Mouse (Mus musculus): ENCODE measurements around the gene Begain. TPM values are rescaled to one million over a fixed set of nuclear protein-coding genes. Genes with fewer than 3 reads are reported as not detected.

Begain gene
- under 1 TPM; 0.17 to 0.28 TPM for total RNA-seq (2021)
- long read RNA-seq, experiment 1: 0 reads
- long read RNA-seq, experiment 2: 0 reads

DNA sequence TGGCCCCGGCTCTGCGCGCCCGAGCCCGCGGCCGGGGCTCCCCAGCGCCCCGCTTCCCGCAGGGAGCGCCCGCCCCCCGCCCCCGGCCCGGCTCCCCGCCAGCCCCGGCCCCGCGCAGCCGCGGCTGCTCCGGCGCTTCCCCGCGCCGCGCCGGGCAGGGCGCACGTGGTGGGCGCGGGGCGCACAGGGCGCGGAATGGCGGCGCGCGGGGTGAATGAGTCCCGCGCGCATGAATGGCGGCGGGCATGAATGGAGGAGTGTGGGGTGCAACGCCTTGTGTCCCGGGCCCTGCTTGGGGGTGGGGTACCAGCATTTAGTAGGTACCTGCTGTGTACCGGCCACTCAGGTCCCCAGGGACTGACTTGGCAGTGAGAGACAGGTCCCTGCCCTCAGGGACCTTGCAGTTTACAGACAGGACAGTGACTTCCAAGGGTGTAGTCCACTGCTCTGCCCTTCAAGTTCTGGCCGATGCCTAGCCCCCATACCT is at the start of gene Begain:
TSS of gene Begain (minus strand) at position 51 of the 487 bp plus-strand sequence.
- no peak for DNase-seq

DNA sequence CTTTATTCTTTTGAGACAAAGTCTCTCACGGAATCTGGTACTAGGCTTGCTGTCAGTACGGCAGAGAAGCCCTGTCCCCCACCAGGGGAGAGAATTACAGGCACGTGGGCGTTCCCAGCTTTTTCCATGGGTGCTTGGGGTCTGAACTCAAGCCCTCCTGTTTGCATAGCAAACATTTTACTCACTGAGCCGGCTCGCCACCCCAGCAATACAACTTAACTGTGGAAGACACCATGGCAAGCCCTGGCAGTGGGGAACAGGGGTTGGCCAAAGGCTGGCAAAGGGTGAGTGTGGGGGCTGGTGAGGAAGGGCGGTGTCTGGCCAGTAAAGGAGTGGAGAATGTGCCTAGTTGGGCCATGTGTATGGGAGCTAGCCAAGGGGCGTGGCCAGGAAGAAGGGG is 47.7 kb upstream of the Begain start:
- no peak for DNase-seq

DNA sequence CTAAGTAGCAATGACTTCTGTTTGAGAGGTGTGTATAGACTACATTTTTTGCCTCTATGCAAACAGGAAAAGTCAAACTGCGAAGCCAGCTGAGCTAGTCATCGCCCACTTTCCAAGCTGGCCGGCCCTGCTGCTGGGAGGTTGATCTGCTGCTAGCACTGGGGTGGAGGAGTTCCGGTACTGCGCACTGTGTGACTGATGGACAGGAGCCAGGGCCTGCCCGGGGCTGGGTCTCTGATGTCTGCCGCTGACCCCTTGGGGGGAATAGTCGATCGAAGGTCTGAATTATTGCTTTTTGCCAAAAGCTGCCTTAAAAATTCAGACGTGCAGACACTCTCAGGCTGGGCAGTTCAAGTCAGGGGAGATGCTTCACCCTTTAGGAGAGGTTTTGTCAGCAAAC is 47.1 kb upstream of the Begain start:
- DNase-seq: no peak

DNA sequence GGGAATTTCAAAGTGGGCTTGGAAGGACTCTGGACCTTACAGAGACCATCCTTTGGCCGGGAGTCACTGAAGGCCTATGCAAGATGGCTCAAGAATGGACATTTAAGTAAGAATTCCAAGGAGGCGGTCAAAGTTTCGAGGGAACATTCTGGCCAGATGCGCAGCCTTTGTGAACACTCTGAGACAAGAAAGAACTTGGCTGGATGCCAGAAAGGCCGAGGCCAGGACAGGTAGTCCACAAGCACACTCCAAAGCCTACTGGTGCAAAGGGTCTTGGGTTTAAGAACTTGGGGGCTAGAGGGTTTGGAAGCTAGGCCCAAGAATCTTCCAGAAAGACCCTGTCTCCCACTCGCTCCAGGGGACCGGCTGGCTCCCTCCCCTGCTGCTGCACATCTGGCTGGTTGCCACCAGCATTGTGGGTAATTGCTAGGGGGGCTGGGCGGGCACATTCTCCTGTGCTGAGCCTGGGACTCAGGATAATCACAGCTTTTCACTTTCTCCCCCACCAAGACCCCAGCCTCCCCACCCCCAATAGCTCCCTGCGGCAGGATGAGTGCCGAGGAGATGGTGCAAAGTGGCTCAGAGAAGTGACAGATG is 45.1 kb upstream of the Begain start:
- no peak for DNase-seq

DNA sequence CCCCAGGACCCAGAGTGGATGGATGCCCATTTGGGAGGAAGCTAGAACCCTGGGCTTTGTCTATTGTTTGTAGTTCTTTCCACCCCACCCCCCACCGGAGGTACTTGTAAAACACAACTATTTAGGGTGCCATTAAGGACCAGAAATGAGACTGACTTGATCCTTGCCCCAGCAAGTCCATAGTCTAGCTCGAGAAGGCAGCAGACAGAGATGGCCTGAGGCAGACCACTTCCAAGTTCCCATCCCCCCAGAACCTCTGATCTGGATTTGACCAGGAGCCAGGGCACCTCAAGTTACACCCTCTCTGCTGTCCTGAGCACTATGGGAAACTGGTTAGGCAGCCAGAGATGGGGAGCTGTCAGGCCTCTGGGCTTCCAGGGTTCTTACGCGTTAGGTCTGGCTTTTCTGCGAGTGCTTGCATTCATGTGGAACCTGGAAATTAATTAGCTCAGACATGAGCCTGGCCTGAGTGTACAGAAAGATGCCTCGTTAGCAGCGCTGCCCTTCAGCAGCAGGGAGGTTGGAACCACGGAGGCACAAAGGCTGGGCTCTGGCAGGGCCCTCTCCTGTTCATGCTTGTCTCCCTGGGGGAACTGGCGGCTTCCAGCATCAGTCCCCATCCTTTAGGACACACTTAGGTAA is 44.5 kb upstream of the Begain start:
- no peak for DNase-seq

DNA sequence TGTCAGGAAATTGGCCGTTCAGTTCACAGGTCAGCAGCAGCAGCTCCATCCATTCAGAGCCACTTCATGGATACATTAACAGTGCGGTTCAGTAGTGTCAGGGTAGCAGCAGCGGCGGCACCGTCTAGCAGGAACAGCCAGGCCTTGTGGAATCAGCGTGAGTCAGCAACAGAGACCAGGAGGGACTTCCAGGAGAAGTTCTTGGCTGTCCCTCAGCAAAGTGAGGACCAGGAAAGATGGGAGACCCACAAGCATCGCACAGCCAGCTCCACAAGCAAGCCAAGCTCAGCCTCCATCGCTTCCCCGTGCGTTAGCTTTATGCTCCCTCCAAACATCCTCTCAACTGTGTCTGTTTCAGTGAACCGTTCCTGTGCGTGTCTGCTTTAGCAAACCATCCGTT is 40.9 kb upstream of the Begain start:
- no peak for DNase-seq

DNA sequence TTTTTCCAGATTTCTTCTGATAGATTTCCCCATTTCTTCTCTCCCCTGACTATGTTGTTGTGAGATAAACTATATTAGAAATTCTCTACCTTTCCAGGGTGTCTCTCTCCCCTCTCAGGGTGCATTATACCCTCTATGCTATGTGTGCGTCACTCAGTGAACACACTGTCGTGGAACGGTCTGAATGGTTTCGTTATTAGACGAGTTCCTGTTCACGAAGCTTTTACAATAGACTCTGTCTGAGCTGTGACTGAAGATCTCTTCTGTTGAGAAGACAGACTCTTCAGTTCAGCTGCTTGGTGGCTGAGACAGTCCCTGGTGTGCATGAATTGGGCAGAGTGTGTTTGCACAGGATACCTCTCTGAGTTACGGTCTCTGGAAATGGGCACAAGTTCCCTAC is 32.4 kb upstream of the Begain start:
- DNase-seq: no peak

DNA sequence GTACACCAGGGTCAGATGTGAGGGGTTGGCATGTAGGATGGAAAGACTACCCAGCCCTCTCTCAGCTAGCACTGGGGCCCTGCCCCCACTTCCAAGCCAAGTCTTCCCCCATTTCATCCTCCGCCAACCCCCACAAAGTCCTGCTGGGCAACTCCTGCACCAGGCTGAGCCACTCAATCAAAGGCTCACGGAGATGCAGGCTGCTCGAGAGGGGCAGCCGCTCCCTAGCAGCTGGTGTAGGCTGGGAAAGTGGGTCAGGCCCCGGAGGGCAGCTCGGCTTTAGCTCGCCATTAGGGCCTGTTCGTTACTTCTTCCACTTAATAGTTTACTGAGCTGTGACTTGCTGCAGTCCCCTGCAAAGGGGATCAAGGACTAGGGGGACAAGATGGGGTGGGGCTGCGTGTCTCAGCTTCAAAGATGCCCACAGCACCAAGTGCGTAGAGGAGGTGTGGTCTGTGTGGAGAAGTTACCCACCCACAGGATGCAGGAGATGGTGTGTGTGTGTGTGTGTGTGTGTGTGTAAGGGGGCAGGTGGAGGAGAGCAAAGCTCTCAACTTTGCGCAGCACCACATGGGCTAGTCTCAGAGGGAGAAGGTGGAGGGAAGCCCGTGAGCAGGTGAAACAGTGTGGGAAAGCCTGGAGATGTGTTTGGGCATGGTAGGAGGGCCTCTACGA is 22.6 kb upstream of the Begain start:
- no peak for DNase-seq

DNA sequence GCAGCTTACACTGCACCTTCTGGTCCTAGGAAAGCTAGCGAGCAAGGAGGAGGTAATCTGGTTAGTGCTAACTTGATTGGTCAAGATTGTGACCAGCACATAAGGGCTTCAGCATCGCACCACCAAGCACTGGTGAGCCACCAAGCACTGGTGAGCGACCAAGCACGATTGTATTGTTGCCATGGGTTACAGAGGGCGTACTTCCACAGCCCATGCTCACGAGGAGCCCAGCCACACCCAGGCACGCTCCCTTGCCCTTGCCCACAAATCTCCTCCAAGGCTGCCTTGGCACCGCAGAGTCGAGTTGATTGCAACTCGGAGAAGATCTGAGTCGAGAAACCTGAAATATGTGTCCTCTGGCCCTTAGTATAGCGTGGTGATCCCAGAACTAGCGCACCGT is 22.0 kb upstream of the Begain start:
- no peak for DNase-seq

DNA sequence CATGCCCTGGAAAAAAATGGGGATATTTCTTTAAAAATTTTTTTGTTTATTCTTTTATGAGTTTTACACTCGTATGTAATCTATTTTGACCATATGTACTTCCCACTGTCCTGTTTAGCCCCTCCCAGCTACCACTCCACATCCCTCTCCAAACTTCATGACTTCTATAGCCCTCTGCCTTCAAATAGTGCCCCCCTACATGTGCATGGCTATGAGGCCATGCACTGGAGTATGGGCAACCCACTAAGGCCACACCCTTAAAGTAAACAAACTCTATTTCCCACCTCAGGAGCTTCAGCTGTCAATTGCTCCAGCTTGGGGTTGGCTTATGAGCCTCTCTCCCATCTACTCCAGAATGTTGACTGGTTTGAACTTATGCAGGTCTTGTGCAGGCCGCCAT is 18.1 kb upstream of the Begain start:
- DNase-seq: no peak

DNA sequence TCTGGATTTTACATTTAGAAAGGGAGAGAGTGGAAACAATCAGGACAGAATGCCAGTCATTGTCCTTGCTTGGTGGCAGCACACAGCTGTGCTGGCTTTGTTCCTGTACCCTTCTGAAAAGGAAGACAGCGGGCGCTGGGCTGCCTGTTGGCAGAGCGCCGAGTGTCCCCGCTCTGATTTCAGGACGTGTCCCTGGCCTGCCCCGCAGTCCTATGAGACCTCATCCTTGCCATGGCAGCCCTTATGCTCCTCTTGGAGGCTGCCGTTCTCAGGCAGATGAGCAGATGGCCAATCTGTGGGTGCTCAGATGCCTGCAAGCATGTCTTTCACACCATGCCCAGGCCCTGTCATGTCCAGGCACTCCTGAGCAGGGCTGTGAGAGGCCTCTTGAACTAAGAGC is 17.7 kb upstream of the Begain start:
- no peak for DNase-seq

DNA sequence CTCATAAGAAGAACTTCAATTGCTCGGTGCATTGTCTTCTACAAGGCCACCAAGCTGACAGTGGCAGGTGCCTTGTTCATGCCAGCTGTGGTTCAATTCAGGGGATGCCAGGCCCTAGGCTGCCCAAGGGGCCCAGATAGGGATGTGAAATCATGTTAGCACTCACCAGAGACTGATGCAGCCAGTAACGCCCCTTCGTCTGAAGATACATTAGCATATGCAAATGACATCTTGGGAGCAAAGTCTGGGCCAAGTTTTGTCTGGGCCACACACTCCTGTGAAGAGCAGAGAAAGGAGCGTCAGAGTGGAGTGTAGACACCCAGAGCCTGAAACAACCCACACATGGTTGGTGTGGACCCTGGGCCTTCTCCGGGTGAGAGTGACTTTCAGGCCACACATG is 17.0 kb upstream of the Begain start:
- DNase-seq: no peak

DNA sequence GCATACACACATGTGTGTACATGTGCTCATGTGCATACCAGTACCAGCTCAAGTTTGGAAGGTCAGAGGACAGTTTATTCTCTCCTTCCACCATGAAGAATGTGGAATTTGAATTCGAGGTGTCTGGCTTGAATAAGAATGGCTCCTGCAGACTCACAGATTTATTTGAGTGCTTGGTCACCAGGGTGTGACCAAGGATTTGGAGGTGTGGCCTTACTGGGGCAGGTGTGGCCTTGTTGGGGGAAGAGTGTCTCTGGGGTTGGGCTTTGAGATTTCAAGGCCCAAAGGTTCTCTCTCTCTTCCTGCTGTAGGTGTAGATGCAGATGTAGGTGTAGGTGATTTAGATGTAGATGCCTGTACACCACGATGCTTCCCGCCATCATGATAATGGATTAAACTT is 15.5 kb upstream of the Begain start:
- no peak for DNase-seq

DNA sequence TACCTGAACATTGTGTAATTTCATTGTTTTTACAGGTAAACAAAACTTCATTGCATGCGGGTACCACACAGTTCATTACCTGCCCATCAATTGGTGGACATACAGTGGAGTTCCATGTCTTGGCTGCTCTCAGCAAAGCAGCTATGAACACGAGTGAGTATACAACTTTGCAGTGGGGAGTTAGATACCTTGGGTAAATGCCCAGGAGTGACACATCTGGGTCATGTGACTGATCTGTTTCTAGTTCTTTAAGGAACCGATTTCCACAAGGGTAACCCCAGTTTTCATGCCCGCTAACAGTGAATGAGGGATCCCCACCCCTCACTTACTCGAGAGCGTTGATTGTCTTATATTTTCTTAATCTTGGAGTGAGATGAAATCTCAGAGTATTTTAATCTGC is 9.0 kb upstream of the Begain start:
- DNase-seq: no peak

DNA sequence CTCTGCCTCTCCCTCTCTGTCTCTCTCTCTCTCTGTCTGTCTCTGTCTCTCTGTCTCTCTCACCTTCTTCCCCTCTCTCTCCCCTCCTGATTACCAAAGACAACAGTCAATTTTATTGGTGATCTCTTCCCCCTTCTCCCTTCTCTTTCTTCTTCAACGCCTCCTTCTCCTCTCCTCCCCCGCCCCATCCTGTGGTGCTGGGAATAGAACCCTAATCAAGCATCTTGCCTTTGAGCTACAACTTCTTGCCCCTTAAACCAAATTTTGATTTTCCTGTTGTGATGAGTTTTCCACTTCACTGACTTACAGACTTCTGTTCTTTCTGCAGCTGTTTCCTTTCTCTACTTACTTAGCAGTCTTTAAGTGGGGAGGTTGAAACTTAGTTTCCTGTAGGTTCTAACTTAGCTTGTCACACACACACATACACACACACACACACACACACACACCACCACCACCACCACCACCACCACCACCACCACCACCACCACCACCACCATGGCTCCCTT is 6.8 kb upstream of the Begain start:
- no peak for DNase-seq

DNA sequence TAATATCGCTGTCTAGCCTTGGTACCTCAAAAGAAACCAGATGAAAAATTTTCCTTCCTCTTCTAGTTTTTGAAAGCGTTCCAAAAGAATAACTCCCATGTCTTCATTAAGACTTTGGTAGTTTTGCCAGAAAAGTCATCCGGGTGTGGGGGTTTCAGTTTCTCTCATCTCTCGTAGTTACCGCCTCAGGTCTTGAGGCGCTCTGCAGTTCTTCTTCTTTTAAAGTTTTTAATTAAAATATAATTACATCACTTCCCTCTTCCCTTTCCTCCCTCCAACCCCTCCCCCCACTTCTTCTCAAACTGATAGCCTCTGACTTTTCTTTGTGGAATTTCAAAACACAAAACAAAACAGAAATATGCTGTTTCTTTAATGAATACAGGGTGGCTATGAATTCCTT is 6.1 kb upstream of the Begain start:
- no peak for DNase-seq

DNA sequence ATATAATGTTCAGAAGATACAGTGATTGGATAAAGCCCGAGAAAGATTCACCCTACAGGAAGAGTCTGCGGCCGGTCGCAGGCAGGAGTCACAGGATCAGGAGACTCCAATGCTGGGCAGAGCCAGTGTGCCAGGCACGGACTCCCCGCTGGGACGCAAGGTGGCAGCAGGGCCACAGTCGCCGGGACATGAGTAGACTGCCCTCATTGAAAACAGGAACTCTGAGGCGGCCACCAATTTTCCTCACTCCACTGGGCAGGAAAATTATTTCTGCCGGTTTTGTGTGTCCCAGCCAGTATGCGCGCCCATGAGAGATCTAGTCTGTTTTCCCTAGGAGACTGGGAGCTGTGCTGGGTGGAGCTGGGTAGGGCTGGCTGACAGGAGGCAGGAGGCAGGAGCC is 3.2 kb upstream of the Begain start:
- DNase-seq: no peak

DNA sequence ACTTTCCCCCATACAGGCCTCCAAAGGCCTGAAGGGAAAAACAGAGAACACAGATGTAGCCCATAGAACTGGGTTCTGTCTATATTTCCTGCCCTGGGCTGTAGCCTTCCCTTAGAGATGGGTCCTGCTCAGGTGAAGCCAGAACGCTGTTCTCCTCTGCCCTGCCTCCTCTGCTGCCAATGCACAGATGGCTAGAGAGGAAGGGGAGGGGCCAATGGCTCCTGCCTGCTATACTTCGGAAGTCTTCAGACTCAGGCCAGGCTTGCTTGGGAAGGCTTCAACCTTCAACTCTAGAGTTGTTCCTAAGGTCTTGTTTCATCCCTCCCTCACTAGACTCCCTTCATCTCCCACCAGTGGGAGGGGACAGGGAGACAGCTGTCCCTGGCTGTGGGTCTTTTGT is 1.7 kb upstream of the Begain start:
- no peak for DNase-seq

DNA sequence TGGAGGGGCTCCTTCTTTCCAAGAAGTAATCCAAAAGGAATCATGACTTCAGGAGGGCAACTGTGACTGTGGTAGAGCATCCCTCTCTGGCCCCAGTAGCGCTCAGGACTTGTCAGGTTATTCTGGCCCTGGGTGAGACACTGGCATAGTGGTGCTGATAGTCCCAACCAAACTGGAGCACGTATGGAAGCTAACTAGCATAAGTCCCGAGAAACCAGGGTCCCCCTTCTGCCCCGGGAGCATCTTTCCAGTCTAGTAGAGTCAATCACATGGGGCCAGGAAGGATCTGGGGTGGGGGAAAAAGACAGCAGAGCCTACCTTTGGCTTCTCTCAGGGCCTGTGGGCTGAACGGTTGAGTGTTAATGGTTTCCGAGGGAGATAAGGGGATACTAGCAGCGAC is 721 bp upstream of the Begain start:
- DNase-seq: no peak

DNA sequence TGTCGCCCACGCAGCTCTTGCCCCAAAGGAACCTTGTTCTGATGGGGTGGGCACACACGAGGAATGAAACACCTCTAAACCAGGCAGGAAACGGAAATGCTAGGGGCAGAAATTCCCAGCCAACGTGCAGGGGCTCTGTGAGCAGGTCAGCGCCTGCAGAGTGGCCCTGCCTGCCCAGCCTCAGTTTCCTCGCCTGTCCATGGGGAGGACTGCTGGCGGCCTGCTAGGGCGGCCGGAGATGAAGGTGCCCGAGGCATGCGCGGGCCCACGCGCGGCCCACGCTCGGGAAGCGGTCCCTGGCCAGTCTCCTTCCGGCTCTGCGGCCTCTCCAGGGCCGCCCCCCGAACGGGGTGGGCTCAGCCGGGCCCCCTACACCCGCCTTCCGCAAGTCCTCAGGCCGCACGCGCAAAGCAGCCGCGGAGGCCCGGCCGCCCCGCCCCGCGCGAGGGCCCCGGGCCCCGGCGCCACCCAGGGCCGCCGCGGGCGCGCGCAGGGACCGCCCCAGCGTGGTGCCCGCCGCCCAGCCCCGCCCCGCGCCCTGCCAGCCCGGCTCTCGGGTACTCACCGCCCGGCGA is 369 bp downstream of the Begain start:
- DNase-seq: peak in 1 of 2 experiments; percentile 23

DNA sequence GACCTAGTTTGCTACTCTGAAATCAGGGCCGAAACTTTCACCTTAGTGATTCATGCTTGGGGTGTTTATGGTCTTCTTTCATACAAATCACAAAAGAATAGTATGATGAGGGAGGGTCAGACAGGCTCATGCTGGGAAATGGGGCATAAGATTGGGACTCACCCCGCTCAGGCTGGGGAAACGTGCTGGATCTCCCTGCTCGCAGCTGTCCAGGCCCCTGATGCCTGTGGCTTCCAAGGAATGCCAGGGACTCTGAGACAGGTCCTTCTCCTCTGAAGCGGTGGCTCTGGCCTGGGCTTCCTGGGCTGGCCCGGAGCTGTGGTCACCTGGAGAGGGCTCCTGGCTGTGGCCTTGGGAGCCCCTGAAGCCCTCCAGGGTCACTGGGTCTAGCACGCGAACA is 9.4 kb downstream of the Begain start:
- no peak for DNase-seq

DNA sequence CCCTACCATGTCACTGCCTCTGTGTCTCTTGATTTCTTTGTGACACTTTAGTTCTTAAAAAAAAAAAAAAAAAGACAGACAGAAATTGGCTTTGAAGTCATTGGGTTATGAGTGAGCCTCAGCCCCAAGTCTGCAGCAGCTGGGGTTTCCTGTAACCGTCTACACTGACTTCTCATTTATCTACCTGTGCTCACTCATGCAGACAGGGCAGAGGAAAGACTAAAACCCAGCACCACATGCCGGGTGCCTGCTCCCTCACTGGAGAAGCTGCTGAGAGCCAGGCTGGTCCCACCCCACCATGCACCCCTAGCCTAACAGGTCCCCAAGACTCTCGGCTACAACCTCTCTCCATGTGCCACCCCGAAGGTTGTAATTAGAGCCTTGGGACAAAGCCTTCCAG is 10.3 kb downstream of the Begain start:
- DNase-seq: no peak

Measured in heart, adult 18-20 months (tissue).